ENCODE assay signal across 11 mouse cellular contexts in the genomic region with DNA sequence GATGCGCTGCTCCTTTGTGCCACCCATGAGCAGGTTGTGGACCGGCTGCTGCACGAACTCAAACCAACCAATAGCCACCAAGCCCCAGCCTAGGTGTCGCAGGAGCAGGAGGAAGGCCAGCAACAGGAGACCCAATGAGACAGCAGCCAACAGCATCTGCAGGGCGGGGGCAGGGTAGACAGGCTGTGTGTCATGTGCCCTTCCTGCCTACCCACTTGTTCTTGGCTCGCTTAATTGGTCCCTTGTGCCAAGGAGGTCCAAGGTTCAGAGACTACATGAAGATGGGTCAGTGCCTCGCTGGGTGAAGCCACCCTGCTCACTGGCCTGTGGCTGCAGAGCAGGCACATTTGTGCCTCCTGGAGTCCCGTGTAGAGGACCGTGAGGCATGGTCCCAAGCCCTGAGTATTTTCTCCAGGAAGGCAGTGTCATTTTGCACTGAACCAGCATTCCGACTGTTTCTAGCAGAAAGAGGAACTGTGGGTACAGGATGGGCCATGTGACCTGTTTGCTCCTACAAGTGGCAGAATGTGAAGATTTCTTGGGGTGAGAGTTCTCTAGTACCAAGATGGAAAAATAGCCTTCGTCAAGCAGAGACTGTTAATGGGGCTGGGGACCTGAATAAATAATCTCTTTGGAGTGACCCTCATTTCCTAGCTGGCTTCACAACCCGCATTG. TPM values are rescaled to one million over a fixed set of nuclear protein-coding genes. Genes with fewer than 3 reads are reported as not detected.
DNase-seq lines count a peak whose midpoint lies in the region; ATAC-seq and TF ChIP-seq lines count a peak whose summit lies in the region.
"Had no signal": no experiment of that assay in that cellular context is flagged by ENCODE, and none has a peak within 500 bp of the region (broad histone marks: within the 10 kb centered on the region; RNA-seq: fewer than 3 reads in every experiment).

No protein-coding gene starts in this region.

- no peak overlapping the region for H3K4me2 ChIP-seq in forebrain, embryonic 15.5 days (replicated peaks)
- no peak overlapping the region for H3K4me2 ChIP-seq in forebrain, embryonic 12.5 days
- H3K4me2 ChIP-seq in limb, embryonic 11.5 days (ENCODE audit: low read depth, severe bottlenecking) = no peak overlapping the region
- no peak overlapping the region for H3K4me2 ChIP-seq in intestine, embryonic 16.5 days (ENCODE audit: low read depth, low read length)
- H3K4me2 ChIP-seq: embryonic facial prominence, embryonic 15.5 days; limb, embryonic 13.5 days; stomach, embryonic 15.5 days had no signal

- peaks cover 10% of the 10 kb centered on the region; the same call in 1 of the 2 replicates for H3K36me3 ChIP-seq in forebrain, embryonic 15.5 days
- peaks cover 36% of the 10 kb centered on the region for H3K36me3 ChIP-seq in forebrain, embryonic 12.5 days (replicated peaks)
- no peaks in the 10 kb centered on the region for H3K36me3 ChIP-seq in thymus, adult 2 months (ENCODE audit: control insufficient read depth, insufficient read depth, low read length)
- H3K36me3 ChIP-seq in limb, embryonic 11.5 days (ENCODE audit: control insufficient read depth, insufficient read depth, low read length) = peaks cover 13% of the 10 kb centered on the region; the same call in 1 of the 2 replicates
- peaks cover 13% of the 10 kb centered on the region for H3K36me3 ChIP-seq in intestine, embryonic 16.5 days (ENCODE audit: control insufficient read depth, insufficient read depth, low read length)

- TF ChIP-seq CTCF in thymus, adult 2 months (IDR thresholded peaks at IDR 0.05; ENCODE audit: borderline replicate concordance, control insufficient read depth, extremely low read depth, insufficient read depth, low read length, poor library complexity) = no peak

- H3K9me3 ChIP-seq in forebrain, embryonic 15.5 days = no peaks in the 10 kb centered on the region
- no peaks in the 10 kb centered on the region for H3K9me3 ChIP-seq in forebrain, embryonic 12.5 days
- H3K9me3 ChIP-seq in limb, embryonic 11.5 days (ENCODE audit: control insufficient read depth, low read length) = no peaks in the 10 kb centered on the region
- H3K9me3 ChIP-seq in intestine, embryonic 16.5 days (ENCODE audit: control insufficient read depth, low read length) = no peaks in the 10 kb centered on the region
- H3K9me3 ChIP-seq: embryonic facial prominence, embryonic 15.5 days; limb, embryonic 13.5 days; stomach, embryonic 15.5 days had no signal

- H3K4me3 ChIP-seq in forebrain, embryonic 15.5 days = no peak overlapping the region
- H3K4me3 ChIP-seq in forebrain, embryonic 12.5 days (replicated peaks) = no peak overlapping the region
- H3K4me3 ChIP-seq in thymus, adult 2 months (ENCODE audit: control insufficient read depth, insufficient read depth, low read length) = no peak overlapping the region
- no peak overlapping the region for H3K4me3 ChIP-seq in limb, embryonic 11.5 days (ENCODE audit: low read depth, low read length)
- no peak overlapping the region for H3K4me3 ChIP-seq in intestine, embryonic 16.5 days (ENCODE audit: low read length)
- H3K4me3 ChIP-seq: embryonic facial prominence, embryonic 15.5 days; limb, embryonic 13.5 days; stomach, embryonic 15.5 days had no signal

- intact Hi-C loops in heart, postnatal 14 days (cut with DNase I) = no loop called here

- no peak for DNase-seq in thymus, adult 2 months
- DNase-seq in thymus, postnatal 10 days (ENCODE audit: low spot score in 2 of 2) = no peak
- DNase-seq in heart, postnatal 14 days = peak; percentile 70 to 78
- no peak for DNase-seq in limb, embryonic 11.5 days (ENCODE audit: low spot score)
- DNase-seq in thymus, postnatal 4 days = peak; percentile 66

- TF ChIP-seq POLR2A in thymus, adult 2 months (IDR thresholded peaks at IDR 0.05; ENCODE audit: control insufficient read depth, extremely low read depth, insufficient read depth, low read length, poor library complexity) = no peak

- no peak overlapping the region for H3K27ac ChIP-seq in forebrain, embryonic 15.5 days (replicated peaks)
- H3K27ac ChIP-seq in forebrain, embryonic 12.5 days = no peak overlapping the region
- peak overlapping the region; percentile 53; the same call in 1 of the 2 replicates for H3K27ac ChIP-seq in thymus, adult 2 months (ENCODE audit: control insufficient read depth, insufficient read depth, low read length)
- no peak overlapping the region for H3K27ac ChIP-seq in limb, embryonic 11.5 days (replicated peaks; ENCODE audit: low read depth, low read length)
- no peak overlapping the region for H3K27ac ChIP-seq in intestine, embryonic 16.5 days (ENCODE audit: low read length)
- H3K27ac ChIP-seq: embryonic facial prominence, embryonic 15.5 days; limb, embryonic 13.5 days; stomach, embryonic 15.5 days had no signal

- 85% methylated on average over 12 of the region's 12 CpGs for WGBS in forebrain, embryonic 15.5 days
- 85% methylated on average over 12 of the region's 12 CpGs for WGBS in forebrain, embryonic 12.5 days
- 30% methylated on average over 12 of the region's 12 CpGs for WGBS in thymus, adult 2 months
- WGBS in limb, embryonic 11.5 days = 84% methylated on average over 12 of the region's 12 CpGs
- WGBS in intestine, embryonic 16.5 days = 83% methylated on average over 12 of the region's 12 CpGs

- peaks cover 18% of the 10 kb centered on the region; the same call in 1 of the 2 replicates for H3K4me1 ChIP-seq in forebrain, embryonic 15.5 days
- H3K4me1 ChIP-seq in forebrain, embryonic 12.5 days = peaks cover 19% of the 10 kb centered on the region
- peaks cover 39% of the 10 kb centered on the region for H3K4me1 ChIP-seq in thymus, adult 2 months (replicated peaks; ENCODE audit: control insufficient read depth, insufficient read depth, low read length)
- H3K4me1 ChIP-seq in limb, embryonic 11.5 days (ENCODE audit: control insufficient read depth, insufficient read depth, low read length) = peaks cover 6% of the 10 kb centered on the region; the same call in 1 of the 2 replicates
- peaks cover 12% of the 10 kb centered on the region; the same call in 1 of the 2 replicates for H3K4me1 ChIP-seq in intestine, embryonic 16.5 days (ENCODE audit: control insufficient read depth, insufficient read depth, low read length)

- ATAC-seq in forebrain, embryonic 15.5 days (replicated peaks) = 0 out of 2 replicates have a peak, but pooled peaks have one; percentile 3
- ATAC-seq in forebrain, embryonic 12.5 days (ENCODE audit: low FRiP score) = no peak
- no peak for ATAC-seq in limb, embryonic 11.5 days (ENCODE audit: insufficient number of reproducible peaks, low FRiP score, low TSS enrichment, low read depth)
- ATAC-seq in intestine, embryonic 16.5 days = no peak

- H3K27me3 ChIP-seq in forebrain, embryonic 15.5 days = no peaks in the 10 kb centered on the region
- H3K27me3 ChIP-seq in forebrain, embryonic 12.5 days = no peaks in the 10 kb centered on the region; the same call in 1 of the 2 replicates
- H3K27me3 ChIP-seq in thymus, adult 2 months (ENCODE audit: control insufficient read depth, insufficient read depth, low read length) = no peaks in the 10 kb centered on the region
- no peaks in the 10 kb centered on the region for H3K27me3 ChIP-seq in limb, embryonic 11.5 days (ENCODE audit: control insufficient read depth, insufficient read depth, low read length)
- H3K27me3 ChIP-seq in intestine, embryonic 16.5 days (replicated peaks; ENCODE audit: control insufficient read depth, insufficient read depth, low read length) = no peaks in the 10 kb centered on the region
- H3K27me3 ChIP-seq: embryonic facial prominence, embryonic 15.5 days; limb, embryonic 13.5 days; stomach, embryonic 15.5 days had no signal

- no peak overlapping the region for H3K9ac ChIP-seq in forebrain, embryonic 15.5 days (replicated peaks)
- no peak overlapping the region for H3K9ac ChIP-seq in forebrain, embryonic 12.5 days
- 0 out of 2 replicates have a peak overlapping the region, but pooled peaks have one; percentile 19 for H3K9ac ChIP-seq in limb, embryonic 11.5 days (ENCODE audit: low read length)
- H3K9ac ChIP-seq in intestine, embryonic 16.5 days (ENCODE audit: low read depth, low read length) = no peak overlapping the region
- H3K9ac ChIP-seq: embryonic facial prominence, embryonic 15.5 days; limb, embryonic 13.5 days; stomach, embryonic 15.5 days had no signal

RNA-seq across cellular contexts. Expression of a gene that starts 14.2 kb away (rescaled TPM):
- polyA plus RNA-seq in forebrain, embryonic 15.5 days (2015; fragmentation: Nextera tagmentation; extraction: Ambion mirVana) = 24.2 and 26.3 TPM in 2 replicates
- polyA plus RNA-seq in forebrain, embryonic 12.5 days (2016; fragmentation: Nextera tagmentation; extraction: Ambion mirVana) = 23.3 and 23.7 TPM in 2 replicates
- polyA plus RNA-seq in thymus, adult 2 months (2012; rRNA removed) = 10.6 and 10.7 TPM in 2 replicates
- total RNA-seq in heart, postnatal 14 days (2021) = 10 to 100 TPM; 29.9 to 34.6 TPM
- 21.0 and 21.9 TPM in 2 replicates for polyA plus RNA-seq in limb, embryonic 11.5 days (2014; fragmentation: Nextera tagmentation; extraction: Ambion mirVana)
- 28.4 and 29.8 TPM in 2 replicates for polyA plus RNA-seq in intestine, embryonic 16.5 days (2015; fragmentation: Nextera tagmentation; extraction: Ambion mirVana)

RNA-seq across cellular contexts. Expression of a gene that starts 14.7 kb away (rescaled TPM):
- polyA plus RNA-seq in forebrain, embryonic 15.5 days (2015; fragmentation: Nextera tagmentation; extraction: Ambion mirVana) = 83.0 and 84.4 TPM in 2 replicates
- 53.5 and 54.2 TPM in 2 replicates for polyA plus RNA-seq in forebrain, embryonic 12.5 days (2016; fragmentation: Nextera tagmentation; extraction: Ambion mirVana)
- polyA plus RNA-seq in thymus, adult 2 months (2012; rRNA removed) = 104 and 108 TPM in 2 replicates
- total RNA-seq in heart, postnatal 14 days (2021) = 100 to 1,000 TPM; 119 to 127 TPM
- 55.4 and 64.2 TPM in 2 replicates for polyA plus RNA-seq in limb, embryonic 11.5 days (2014; fragmentation: Nextera tagmentation; extraction: Ambion mirVana)
- 109 and 110 TPM in 2 replicates for polyA plus RNA-seq in intestine, embryonic 16.5 days (2015; fragmentation: Nextera tagmentation; extraction: Ambion mirVana)

Comparison
In these comparisons a context has a peak if more than half of its experiments do, and no peak if none do; other contexts are left out.
1. DNase-seq: peak in heart, postnatal 14 days (2 of 2) and thymus, postnatal 4 days (single experiment); none in thymus, adult 2 months (single experiment), thymus, postnatal 10 days (0 of 2) and limb, embryonic 11.5 days (single experiment).